Mouse (Mus musculus): ENCODE measurements around the gene Fras1. TPM values are rescaled to one million over a fixed set of nuclear protein-coding genes. Genes with fewer than 3 reads are reported as not detected.

Fras1 gene
- total RNA-seq, 1 experiment from 2014 or later, result 5.9 TPM

DNA sequence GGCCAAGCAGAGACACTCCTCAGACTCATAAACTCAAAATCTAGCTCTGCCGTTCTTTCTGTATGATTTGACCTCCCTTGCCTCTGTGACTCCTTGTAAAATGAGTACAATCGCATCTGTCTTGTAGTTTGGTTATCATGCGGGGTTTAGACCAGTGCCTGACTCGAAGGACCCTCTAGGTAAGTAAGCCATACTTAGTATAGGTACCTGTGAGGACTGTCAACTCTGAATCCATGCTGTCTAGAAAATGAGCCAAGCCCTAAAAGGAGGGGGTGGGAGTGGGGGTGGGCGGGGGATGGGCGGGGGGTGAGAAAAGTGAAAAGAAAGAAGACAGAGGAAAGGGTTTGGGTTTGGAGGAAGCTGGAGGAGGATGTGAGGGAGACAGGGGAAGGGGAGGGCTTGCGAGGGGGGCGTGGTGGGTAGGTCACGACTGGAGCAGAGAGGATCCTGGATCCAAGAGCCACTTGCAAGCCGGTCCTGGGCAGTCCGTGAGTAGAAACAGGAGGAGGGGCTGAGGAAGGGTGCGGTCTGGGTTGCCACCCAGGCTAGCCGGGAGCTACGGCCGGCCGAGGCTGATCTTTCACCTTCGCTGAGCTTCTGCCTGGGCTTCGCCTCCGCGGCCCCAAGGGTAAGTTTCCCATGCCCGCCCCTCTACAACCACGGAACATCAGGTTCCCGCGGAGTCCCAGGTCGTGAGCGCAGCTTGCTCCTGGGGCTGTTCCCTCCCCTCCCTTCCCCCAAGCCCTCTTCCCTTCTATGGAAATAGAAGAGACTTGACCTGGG is 419.4 kb downstream of the Fras1 start, which contains the start of gene Anxa3:
Anxa3 (plus strand) TSS at position 404 of the 783 bp plus-strand sequence.
- peak; percentile 62 for DNase-seq

DNA sequence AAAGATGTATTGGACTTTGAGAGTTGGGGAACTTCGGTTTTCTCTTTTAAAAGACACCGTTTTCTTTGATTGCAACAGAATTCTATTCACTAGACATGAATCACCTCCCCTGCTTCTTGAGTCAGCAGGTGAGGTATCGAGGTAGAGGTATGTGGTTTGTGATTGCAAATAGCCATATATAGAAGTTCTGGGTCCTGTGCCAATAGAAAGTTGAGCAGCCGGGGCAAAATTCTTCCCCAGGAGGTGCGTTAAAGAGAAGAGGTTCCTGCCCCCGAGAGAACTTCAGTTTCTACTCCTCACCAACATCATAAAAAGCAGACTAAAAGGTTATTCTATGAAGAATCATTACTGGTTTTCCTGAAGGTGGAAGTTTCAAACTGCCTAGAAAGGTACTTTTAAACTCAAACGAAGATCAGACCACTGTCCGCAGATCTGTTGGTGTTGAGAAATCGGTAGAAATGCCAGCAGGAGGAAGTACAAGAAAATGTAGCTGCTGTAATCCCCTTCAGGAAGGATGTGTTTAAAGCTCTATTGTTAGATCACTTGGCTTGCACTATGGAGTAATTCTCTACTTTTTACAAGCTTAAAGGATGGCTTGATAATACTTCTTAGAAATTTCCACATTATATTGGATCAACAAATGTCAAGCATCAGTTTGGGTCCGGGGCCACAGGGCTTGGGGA is 420.3 kb downstream of the Fras1 start:
- DNase-seq, result no peak

DNA sequence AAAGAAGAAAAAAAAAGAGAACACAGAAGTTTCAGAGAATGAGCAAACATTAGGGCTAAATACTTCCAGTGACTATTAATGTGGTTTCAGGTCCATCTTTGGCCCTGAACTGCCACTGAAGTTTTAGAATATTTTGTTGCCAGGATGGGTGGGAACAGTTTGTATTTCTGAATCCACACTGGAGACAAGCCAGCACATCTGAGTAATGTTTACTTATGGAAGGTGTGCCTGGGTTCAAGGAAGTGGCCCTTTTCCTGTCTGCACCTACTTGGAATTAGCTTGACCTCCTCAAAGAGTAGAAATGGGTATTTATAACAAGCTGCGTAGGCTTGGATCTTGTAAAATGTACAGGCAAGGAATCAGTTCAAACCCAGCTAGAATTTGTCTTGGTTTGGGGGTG is 422.0 kb downstream of the Fras1 start:
- DNase-seq, result no peak

DNA sequence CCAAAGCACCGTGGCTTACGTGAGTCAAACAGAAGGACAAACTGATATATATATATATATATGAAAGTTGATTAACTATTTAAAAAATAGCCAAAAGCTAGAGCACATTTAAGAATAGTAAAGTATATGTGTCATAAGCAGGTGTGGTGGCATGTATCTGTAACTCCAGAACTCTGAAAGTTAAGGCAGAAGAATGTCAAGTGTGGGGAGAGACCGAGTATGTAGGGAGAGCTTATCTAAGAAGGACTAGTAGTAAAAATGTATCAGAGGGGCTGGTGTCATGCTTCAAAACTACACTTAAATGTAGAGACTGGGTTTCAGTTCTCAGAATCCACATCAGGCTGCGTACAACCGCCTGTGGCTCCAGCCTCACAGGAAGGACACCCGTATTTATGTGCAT is 423.7 kb downstream of the Fras1 start:
- no peak for DNase-seq

DNA sequence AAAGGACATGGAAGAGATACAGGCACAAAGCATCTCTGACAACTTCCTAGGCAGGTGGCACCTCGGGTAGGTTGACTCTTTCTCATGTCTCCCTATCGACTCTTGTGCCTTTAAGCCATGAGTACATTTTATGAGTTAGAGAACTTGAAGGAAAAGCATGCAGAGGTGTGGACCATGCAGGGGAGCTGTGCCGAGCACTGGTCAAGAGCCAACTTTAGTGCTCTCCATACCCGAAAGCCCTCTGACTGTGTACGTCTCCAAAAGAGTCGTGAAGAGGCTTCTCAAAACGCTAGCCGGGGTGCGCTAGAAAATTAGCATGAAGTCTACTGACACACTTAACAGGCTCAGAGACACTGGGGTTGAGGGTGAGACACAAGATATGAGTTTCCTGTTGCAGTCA is 425.4 kb downstream of the Fras1 start:
- no peak for DNase-seq

DNA sequence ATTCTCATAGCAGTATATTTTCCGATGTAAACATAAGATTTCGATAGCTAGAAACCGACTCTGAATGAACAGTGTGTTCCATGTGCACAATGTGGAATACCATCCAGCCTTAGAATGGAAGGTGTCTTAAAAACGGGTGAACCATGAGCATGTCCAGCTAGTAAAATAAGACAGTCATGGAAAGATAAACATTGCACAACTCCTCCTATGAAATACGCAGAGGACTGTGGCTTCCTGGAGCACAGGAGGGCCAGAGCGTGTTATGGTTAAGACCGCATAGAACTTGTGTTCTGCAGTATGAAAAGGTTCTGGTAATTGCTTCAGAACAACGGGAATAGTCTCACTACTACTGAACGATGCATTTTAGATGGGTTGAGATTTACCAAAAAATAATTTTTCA is 426.2 kb downstream of the Fras1 start:
- no peak for DNase-seq

DNA sequence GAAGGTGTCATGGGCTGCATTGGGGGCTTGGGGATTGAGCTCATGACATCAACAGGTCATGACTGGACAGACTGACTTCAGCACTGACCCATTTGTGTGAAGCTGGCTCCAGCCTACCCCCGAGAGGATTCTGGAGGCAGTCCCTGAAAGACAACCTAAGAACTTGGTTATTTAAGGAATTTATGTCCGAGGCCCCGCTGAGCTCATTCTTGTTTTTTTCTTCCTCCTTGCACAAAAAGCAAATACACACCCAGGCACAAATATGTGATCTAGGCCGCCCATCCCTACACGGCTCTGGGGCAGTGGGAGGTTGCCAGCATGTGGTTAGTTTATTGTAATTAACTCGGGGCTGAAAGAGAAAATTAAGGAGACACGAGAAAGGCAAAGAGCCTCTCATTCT is 428.4 kb downstream of the Fras1 start:
- DNase-seq, result no peak

DNA sequence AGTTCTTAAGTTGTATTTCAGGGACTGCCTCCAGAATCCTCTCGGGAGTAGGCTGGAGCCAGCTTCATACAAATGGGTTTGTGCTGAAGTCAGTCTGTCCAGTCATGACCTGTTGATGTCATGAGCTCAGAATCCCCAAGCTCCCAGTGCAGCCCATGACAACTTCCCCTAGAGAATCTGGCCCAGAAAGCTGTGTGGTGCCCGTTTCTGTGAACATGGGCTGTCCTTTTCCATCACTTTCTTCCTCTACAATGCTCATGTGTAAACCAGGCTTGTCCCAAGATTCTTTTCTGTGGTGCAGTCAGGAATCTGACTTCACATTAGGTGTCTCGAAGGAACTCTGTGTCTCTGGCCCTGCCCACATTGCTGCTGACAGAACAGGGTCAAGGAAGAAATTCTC is 429.3 kb downstream of the Fras1 start:
- no peak for DNase-seq

DNA sequence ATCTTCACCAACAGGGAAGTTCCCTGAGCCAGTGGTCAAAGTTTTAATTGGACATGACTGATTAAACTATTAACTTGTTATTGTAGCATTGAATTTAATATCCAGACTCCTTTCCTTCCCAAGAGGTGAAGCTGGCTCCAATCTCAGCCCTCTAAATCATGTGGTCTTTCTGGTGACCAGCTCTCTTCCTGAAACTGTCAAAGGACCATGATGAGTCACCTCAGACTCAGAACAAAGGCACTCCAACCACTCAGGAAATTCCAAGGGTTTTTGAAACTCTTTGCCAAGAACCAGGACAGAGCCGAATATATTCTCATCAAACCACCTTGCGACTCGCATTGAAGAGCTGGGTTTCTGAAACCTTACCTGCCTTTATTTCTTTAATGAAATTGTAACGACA is 430.5 kb downstream of the Fras1 start:
- no peak for DNase-seq

DNA sequence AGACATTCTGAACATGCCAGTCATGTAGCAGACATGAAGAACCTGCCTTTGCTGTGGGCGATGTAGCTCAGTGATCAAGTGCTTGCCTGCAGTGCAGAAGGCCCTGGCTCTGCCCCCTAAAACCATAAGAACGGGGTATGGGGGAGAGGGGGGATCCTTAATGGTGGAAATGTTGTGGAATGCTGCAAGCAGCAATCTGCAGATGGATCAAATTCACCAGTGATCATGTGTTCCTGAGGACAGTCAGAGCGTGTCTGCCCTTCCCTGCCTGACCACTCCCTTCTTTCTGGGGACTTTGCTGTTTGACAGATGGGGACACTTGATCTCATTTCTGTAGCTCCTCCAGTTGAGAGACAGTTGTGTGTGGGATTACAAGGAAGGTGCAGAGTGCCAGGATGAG is 431.1 kb downstream of the Fras1 start:
- DNase-seq, result no peak

DNA sequence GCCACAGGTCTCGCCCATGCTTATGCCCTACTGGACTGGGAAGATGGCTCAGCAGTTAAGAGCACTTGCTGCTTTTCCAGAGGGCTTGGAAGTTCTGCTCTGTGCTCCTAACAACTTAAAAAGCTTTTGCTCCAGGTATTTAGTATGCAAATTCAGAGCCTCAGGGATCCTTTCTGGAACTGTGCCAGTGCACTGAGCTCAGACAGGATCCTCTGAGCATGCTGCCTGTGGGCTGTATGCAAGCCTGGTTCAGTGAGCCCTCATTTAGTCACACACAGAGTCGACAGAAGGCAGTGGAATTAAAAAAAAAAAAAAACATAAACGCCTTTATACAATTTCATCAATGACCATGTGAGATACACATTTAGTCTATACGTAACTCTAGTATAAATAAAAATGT is 436.9 kb downstream of the Fras1 start:
- no peak for DNase-seq

DNA sequence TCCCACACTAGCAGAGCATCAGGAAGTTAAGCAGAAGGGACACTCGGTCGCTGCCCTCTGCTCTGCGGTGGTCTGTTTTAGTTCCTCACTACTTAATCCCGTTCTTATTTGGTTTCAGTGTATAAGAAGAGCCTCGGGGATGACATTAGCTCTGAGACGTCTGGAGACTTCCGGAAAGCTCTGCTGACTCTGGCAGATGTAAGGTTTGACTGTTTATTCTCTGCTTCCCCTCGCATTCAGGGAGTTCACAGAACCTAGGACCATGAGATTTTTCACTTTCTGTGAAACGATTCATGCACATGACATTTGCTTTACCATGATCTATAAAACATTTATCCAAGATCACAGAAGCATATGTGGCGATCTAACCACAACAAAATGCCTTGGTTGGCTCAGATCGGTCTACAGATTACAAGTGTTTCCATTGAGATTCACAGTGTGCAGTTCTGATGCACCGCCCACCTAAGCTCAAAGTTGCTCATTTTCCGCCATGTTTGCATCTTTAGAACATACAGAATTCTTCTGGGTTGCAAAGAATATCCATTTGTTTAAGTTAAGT is 451.1 kb downstream of the Fras1 start:
- DNase-seq, result no peak

DNA sequence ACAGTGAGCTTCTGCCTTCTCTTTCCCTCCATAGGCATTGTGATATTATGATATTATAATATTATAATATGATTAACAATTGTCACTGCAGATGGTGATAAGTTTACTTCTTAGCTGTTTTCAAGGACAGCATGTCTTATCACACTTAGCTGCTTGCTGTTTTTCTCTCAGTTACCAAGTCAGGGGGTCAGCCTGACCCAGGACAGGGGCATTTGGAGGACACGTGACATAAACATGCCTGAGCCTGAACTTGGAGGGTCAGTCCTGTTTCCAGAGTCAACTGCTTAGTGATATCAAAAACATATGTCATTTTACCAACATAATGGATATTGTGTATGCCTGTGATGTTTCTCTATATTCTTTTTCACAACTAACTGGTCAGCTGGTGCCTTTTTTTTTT is 453.4 kb downstream of the Fras1 start:
- no peak for DNase-seq

Other genes with a start within 250 kb of the Fras1 start
- 86.3 and 94.8 TPM in 2 replicates for gene Cnot6l, start 209.8 kb upstream of the Fras1 start, total RNA-seq (2021)
- gene Mrpl1, start 164.5 kb upstream of the Fras1 start, total RNA-seq (2021), result 22.2 and 23.2 TPM in 2 replicates

Data from adrenal gland, postnatal 14 days (tissue).